Mouse (Mus musculus): ENCODE results near the gene Ttll10. TPM values are rescaled to one million over a fixed set of nuclear protein-coding genes. Genes with fewer than 3 reads are reported as not detected.

The Ttll10 gene
- polyA plus RNA-seq, 1 experiment from 2014 or later: not detected

DNA sequence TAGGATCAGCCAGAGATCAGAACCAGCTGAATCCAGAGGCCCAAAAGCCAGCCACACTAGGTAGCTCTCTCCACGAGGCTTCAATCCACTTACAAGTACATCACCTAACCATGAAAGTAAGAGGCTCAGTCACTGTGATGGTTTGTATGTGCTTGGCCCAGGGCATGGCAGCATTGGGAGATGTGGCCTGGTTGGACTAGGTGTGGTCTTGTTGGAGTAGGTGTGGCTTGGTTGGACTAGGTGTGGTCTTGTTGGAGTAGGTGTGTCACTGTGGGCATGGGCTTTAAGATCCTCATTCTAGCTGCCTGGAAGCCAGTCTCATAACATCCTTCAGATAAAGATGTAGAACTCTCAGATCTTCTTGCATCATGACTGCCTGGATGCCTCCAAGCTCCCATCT, 32.0 kb upstream of the Ttll10 start:
- H3K27ac ChIP-seq (ENCODE audit: low read depth, low read length): no peak overlapping the region
- no peak overlapping the region for H3K9ac ChIP-seq (ENCODE audit: low read length)
- WGBS: 43% methylated on average over 1 of the region's 1 CpGs
- no peaks in the 10 kb centered on the region for H3K4me1 ChIP-seq (ENCODE audit: control insufficient read depth, insufficient read depth, low read length)
- H3K4me3 ChIP-seq (ENCODE audit: low read depth, low read length): no peak overlapping the region
- no peaks in the 10 kb centered on the region for H3K27me3 ChIP-seq (ENCODE audit: control insufficient read depth, insufficient read depth, low read length)
- ATAC-seq (ENCODE audit: low FRiP score) (no peak), DNase-seq (ENCODE audit: low spot score, missing footprints) (no peak)
- no peaks in the 10 kb centered on the region for H3K9me3 ChIP-seq (ENCODE audit: control insufficient read depth, low read length)
- H3K36me3 ChIP-seq (ENCODE audit: control insufficient read depth, insufficient read depth, low read length): no peaks in the 10 kb centered on the region
- no peak overlapping the region for H3K4me2 ChIP-seq

DNA sequence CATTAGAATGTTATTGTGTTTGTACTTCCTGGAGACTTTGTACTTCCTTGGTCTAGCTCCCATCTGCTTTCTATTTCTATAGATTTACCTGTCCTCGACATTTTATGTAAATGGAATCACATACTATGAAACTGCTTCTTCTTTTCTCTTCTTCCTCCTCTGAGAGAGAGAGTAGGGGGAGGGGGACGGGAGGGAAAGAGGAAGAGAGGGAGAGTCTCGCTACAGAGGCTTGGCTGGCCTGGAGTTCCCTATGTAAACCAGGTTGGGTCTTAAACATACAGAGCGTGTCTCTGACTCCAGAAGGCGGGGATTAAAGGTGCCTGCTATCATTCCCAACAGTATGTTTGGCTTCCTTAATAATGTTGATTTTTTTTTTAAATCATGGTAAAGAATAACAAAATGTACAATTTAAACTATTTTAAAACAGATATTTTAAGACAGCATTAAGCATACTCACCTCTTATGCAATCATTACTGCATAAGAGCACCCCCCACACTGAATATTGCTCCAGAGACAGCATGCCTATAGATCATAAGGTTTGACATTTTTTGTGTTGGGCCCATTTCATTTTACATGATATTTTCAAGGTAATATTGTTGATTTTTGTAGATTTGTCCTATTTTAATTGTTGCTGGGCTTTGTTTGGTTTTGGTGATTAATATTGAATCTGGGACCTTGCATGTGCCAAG, 28.3 kb upstream of the Ttll10 start:
- H3K36me3 ChIP-seq (ENCODE audit: control insufficient read depth, insufficient read depth, low read length): no peaks in the 10 kb centered on the region
- H3K27ac ChIP-seq (ENCODE audit: low read depth, low read length): no peak overlapping the region
- H3K9me3 ChIP-seq (ENCODE audit: control insufficient read depth, low read length): no peaks in the 10 kb centered on the region
- no peaks in the 10 kb centered on the region for H3K27me3 ChIP-seq (ENCODE audit: control insufficient read depth, insufficient read depth, low read length)
- ATAC-seq (ENCODE audit: low FRiP score) (no peak), DNase-seq (ENCODE audit: low spot score, missing footprints) (no peak)
- no peak overlapping the region for H3K9ac ChIP-seq (ENCODE audit: low read length)
- no peak overlapping the region for H3K4me3 ChIP-seq (ENCODE audit: low read depth, low read length)
- no peaks in the 10 kb centered on the region for H3K4me1 ChIP-seq (ENCODE audit: control insufficient read depth, insufficient read depth, low read length)
- 42% methylated on average over 5 of the region's 5 CpGs for WGBS
- H3K4me2 ChIP-seq: no peak overlapping the region

GRCm38 (mm10) chr4:156085256-156085655, 26.0 kb upstream of the Ttll10 start:
- Histone ChIP-seq H3K27me3 (ENCODE audit: control insufficient read depth, insufficient read depth, low read length) (no peaks in the 10 kb centered on the region), H3K4me3 (ENCODE audit: low read depth, low read length) (no peak overlapping the region), H3K4me1 (ENCODE audit: control insufficient read depth, insufficient read depth, low read length) (no peaks in the 10 kb centered on the region), H3K9ac (ENCODE audit: low read length) (no peak overlapping the region), H3K9me3 (ENCODE audit: control insufficient read depth, low read length) (no peaks in the 10 kb centered on the region), H3K4me2 (no peak overlapping the region), H3K27ac (ENCODE audit: low read depth, low read length) (no peak overlapping the region), H3K36me3 (ENCODE audit: control insufficient read depth, insufficient read depth, low read length) (no peaks in the 10 kb centered on the region)
- ATAC-seq (ENCODE audit: low FRiP score): no peak
- 84% methylated on average over 8 of the region's 8 CpGs for WGBS
- no peak for DNase-seq (ENCODE audit: low spot score, missing footprints)

DNA sequence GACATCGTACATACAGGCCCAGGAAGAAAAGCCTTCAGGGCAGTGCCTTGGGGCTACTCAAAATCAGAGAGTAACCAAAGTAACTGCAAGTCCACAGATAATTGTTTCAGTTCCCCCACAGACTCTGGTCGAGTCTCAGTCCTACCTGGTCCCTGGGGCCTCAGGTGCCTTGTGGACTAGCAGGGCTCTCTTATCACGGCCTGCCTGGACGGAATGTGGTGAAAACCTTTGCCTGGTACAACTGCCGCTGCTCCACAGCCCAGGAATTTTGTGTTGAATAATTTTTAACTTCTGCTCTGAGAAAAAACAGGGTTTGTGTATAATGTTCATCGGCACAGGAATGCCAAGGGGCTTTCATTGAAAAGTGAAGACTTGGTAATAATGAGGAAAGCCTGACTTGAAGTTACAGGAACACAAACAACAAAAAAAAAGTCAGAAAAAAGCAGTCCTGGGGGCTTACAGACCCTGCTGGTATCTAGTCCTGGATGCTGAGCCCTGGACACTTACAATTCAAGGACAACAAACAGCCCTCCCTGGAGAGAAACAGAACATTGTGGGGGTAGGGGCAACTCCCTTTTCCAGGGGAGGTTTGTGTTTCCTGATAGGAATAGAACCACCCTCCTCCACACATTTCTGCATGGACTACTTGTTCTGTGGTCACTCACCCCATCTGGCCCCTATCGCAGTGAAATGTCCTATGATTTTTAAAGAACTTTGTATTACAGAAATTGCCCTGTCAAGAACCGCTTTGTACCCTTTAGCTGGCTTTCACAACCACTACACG, 25.1 kb upstream of the Ttll10 start:
- no peaks in the 10 kb centered on the region for H3K27me3 ChIP-seq (ENCODE audit: control insufficient read depth, insufficient read depth, low read length)
- 85% methylated on average over 9 of the region's 9 CpGs for WGBS
- ATAC-seq (ENCODE audit: low FRiP score): no peak
- no peak overlapping the region for H3K4me3 ChIP-seq (ENCODE audit: low read depth, low read length)
- no peaks in the 10 kb centered on the region for H3K4me1 ChIP-seq (ENCODE audit: control insufficient read depth, insufficient read depth, low read length)
- H3K27ac ChIP-seq (ENCODE audit: low read depth, low read length): no peak overlapping the region
- no peaks in the 10 kb centered on the region for H3K9me3 ChIP-seq (ENCODE audit: control insufficient read depth, low read length)
- no peak overlapping the region for H3K9ac ChIP-seq (ENCODE audit: low read length)
- no peak overlapping the region for H3K4me2 ChIP-seq
- no peaks in the 10 kb centered on the region for H3K36me3 ChIP-seq (ENCODE audit: control insufficient read depth, insufficient read depth, low read length)
- DNase-seq (ENCODE audit: low spot score, missing footprints): no peak

DNA sequence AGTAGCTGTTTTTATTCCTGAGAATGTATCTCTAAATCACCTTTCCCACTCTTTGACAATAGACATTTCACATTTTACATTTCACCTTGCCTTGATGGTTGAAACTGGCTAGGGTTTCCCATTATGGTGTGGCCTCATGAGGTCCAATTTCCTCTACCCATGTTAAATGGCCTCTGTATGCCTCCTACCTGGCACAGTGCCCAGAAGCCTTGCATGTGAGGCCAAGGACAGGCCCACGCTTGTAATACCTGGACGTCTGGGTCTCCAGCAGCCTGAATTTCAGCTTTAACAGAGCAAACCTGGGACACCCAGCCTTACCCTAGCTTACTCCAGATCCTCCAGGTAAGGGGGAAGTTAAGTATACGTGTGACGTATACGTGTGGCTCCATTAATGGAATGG, 24.1 kb upstream of the Ttll10 start:
- DNase-seq (ENCODE audit: low spot score, missing footprints) (no peak), ATAC-seq (ENCODE audit: low FRiP score) (no peak)
- Histone ChIP-seq H3K27me3 (ENCODE audit: control insufficient read depth, insufficient read depth, low read length) (no peaks in the 10 kb centered on the region; the same call in 1 of the 2 replicates), H3K4me1 (ENCODE audit: control insufficient read depth, insufficient read depth, low read length) (no peaks in the 10 kb centered on the region), H3K4me2 (no peak overlapping the region), H3K9ac (ENCODE audit: low read length) (no peak overlapping the region), H3K27ac (ENCODE audit: low read depth, low read length) (no peak overlapping the region), H3K4me3 (ENCODE audit: low read depth, low read length) (no peak overlapping the region), H3K36me3 (ENCODE audit: control insufficient read depth, insufficient read depth, low read length) (no peaks in the 10 kb centered on the region), H3K9me3 (ENCODE audit: control insufficient read depth, low read length) (no peaks in the 10 kb centered on the region)
- WGBS: 88% methylated on average over 5 of the region's 5 CpGs

- WGBS: 67% methylated on average over 4 of the region's 4 CpGs
- Histone ChIP-seq H3K4me2 (no peak overlapping the region), H3K36me3 (ENCODE audit: control insufficient read depth, insufficient read depth, low read length) (no peaks in the 10 kb centered on the region), H3K4me1 (ENCODE audit: control insufficient read depth, insufficient read depth, low read length) (peaks cover 3% of the 10 kb centered on the region), H3K9ac (ENCODE audit: low read length) (no peak overlapping the region), H3K9me3 (ENCODE audit: control insufficient read depth, low read length) (no peaks in the 10 kb centered on the region), H3K27me3 (ENCODE audit: control insufficient read depth, insufficient read depth, low read length) (peaks cover 6% of the 10 kb centered on the region), H3K4me3 (ENCODE audit: low read depth, low read length) (no peak overlapping the region), H3K27ac (ENCODE audit: low read depth, low read length) (no peak overlapping the region)
- ATAC-seq (ENCODE audit: low FRiP score) (no peak), DNase-seq (ENCODE audit: low spot score, missing footprints) (peak; percentile 39)
These were observed 23.5 kb upstream of the Ttll10 start for GRCm38 (mm10) chr4:156082621-156083234.

GRCm38 (mm10) chr4:156077499-156078301, 18.5 kb upstream of the Ttll10 start:
- Histone ChIP-seq H3K4me1 (ENCODE audit: control insufficient read depth, insufficient read depth, low read length) (peaks cover 7% of the 10 kb centered on the region), H3K36me3 (ENCODE audit: control insufficient read depth, insufficient read depth, low read length) (no peaks in the 10 kb centered on the region), H3K27ac (ENCODE audit: low read depth, low read length) (no peak overlapping the region), H3K9me3 (ENCODE audit: control insufficient read depth, low read length) (no peaks in the 10 kb centered on the region), H3K4me2 (peak overlapping the region; percentile 44), H3K9ac (ENCODE audit: low read length) (0 out of 2 replicates have a peak overlapping the region, but pooled peaks have one; percentile 21), H3K4me3 (ENCODE audit: low read depth, low read length) (peak overlapping the region; percentile 35), H3K27me3 (ENCODE audit: control insufficient read depth, insufficient read depth, low read length) (peaks cover 15% of the 10 kb centered on the region)
- DNase-seq (ENCODE audit: low spot score, missing footprints) (peak; percentile 93), ATAC-seq (ENCODE audit: low FRiP score) (peak; percentile 55)
- WGBS: under 1% methylated on average over 58 of the region's 58 CpGs

DNA sequence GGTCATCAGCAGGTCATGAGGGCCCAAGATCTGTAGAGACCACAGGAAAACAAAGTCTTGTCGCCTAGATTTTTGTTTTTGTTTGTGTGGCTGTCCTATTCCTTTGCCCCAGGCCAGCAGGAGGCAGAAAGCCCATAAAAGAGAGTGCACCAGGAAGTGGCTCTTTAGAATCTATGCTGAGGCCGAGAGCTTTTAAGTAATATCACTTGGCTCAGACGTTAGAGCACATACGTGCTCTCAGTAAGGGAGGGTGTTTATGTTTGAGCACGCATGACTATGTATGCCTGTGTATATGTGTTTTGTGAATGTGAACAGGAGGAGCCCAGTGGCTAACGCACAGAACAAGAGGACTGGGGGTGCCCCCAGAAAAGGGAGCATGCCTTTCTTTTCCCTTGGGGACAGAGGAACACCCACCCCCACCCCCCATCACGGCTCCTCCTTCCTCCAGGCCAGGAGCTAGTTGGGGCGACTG, 17.7 kb upstream of the Ttll10 start:
- Histone ChIP-seq H3K27me3 (ENCODE audit: control insufficient read depth, insufficient read depth, low read length) (peaks cover 15% of the 10 kb centered on the region), H3K9ac (ENCODE audit: low read length) (no peak overlapping the region), H3K4me2 (peak overlapping the region; percentile 44; the same call in 1 of the 2 replicates), H3K4me1 (ENCODE audit: control insufficient read depth, insufficient read depth, low read length) (peaks cover 7% of the 10 kb centered on the region), H3K27ac (ENCODE audit: low read depth, low read length) (no peak overlapping the region), H3K36me3 (ENCODE audit: control insufficient read depth, insufficient read depth, low read length) (no peaks in the 10 kb centered on the region), H3K4me3 (ENCODE audit: low read depth, low read length) (no peak overlapping the region), H3K9me3 (ENCODE audit: control insufficient read depth, low read length) (no peaks in the 10 kb centered on the region)
- ATAC-seq (ENCODE audit: low FRiP score) (no peak), DNase-seq (ENCODE audit: low spot score, missing footprints) (no peak)
- WGBS: 8% methylated on average over 8 of the region's 8 CpGs
